Mouse (Mus musculus) brain, embryonic 14.5 days (tissue): ENCODE measurements at regions not wholly inside any gene's neighbourhood (a gene's known extent, or its start where the extent isn't known, plus 50 kb on each side); places are given as distances from the start of the nearest gene placed in this dataset.

Source experiments
- DNase-seq: peaks from one replicate; pipeline ENCODE4 v3.0.0-alpha.2; 2011; ENCODE audit warnings: low read depth
- CTCF ChIP-seq: fragments of 200-500 bp; IDR thresholded peaks from 2 replicates; pipeline ENCODE4 v1.5.1; 2012; ENCODE audit warnings: inconsistent platforms, mild to moderate bottlenecking, moderate library complexity, borderline replicate concordance; ENCODE audit not compliant: insufficient read depth, insufficient read length; ENCODE audit errors: extremely low read depth
- POLR2A ChIP-seq: fragments of 200-500 bp; IDR thresholded peaks from 2 replicates; pipeline ENCODE4 v1.6.1; 2012; ENCODE audit warnings: mild to moderate bottlenecking, inconsistent platforms, borderline replicate concordance; ENCODE audit not compliant: poor library complexity, insufficient read depth, insufficient read length, severe bottlenecking; ENCODE audit errors: extremely low read depth

- TF ChIP-seq POLR2A (no peak), CTCF (no peak)
- DNase-seq, result peak; percentile 89
Measured at GRCm38 (mm10) chr8:116372574-116372973, 132.2 kb upstream of the Dynlrb2 start.

GRCm38 (mm10) chr8:116372056-116372455 lies 132.7 kb upstream of the Dynlrb2 start:
- TF ChIP-seq CTCF (no peak), POLR2A (no peak)
- DNase-seq, result no peak

GRCm38 (mm10) chr8:116367491-116367890 lies 137.3 kb upstream of the Dynlrb2 start:
- DNase-seq, result peak; percentile 83

GRCm38 (mm10) chr8:116366706-116367105 lies 138.1 kb upstream of the Dynlrb2 start:
- no peak for TF ChIP-seq CTCF
- no peak for TF ChIP-seq POLR2A
- DNase-seq, result no peak

More at GRCm38 (mm10) chr8:116367491-116367890, 137.3 kb upstream of the Dynlrb2 start:
- TF ChIP-seq CTCF (no peak), POLR2A (no peak)

- no peak for DNase-seq
- TF ChIP-seq POLR2A (no peak), CTCF (no peak)
Measured at GRCm38 (mm10) chr8:116364751-116365150, 140.0 kb upstream of the Dynlrb2 start.

GRCm38 (mm10) chr8:116364172-116364571 lies 140.6 kb upstream of the Dynlrb2 start:
- peak; percentile 61 for DNase-seq
- TF ChIP-seq CTCF (peak; percentile 64), POLR2A (no peak)

GRCm38 (mm10) chr8:116362351-116362750 lies 142.4 kb upstream of the Dynlrb2 start:
- TF ChIP-seq POLR2A (no peak), CTCF (no peak)

GRCm38 (mm10) chr8:116359761-116360160 lies 145.0 kb upstream of the Dynlrb2 start:
- no peak for DNase-seq
- no peak for TF ChIP-seq POLR2A
- TF ChIP-seq CTCF, result no peak

More at GRCm38 (mm10) chr8:116362351-116362750, 142.4 kb upstream of the Dynlrb2 start:
- no peak for DNase-seq

- DNase-seq, result no peak
- TF ChIP-seq POLR2A, result no peak
- no peak for TF ChIP-seq CTCF
Measured at GRCm38 (mm10) chr8:116354756-116355155, 150.0 kb upstream of the Dynlrb2 start.

- no peak for DNase-seq
- TF ChIP-seq CTCF (no peak), POLR2A (no peak)
Measured at GRCm38 (mm10) chr8:116353911-116354310, 150.9 kb upstream of the Dynlrb2 start.

GRCm38 (mm10) chr8:116352635-116353034 lies 152.1 kb upstream of the Dynlrb2 start:
- TF ChIP-seq CTCF, result no peak
- no peak for TF ChIP-seq POLR2A
- no peak for DNase-seq

GRCm38 (mm10) chr8:116348971-116349370 lies 155.8 kb upstream of the Dynlrb2 start:
- TF ChIP-seq CTCF (no peak), POLR2A (no peak)
- no peak for DNase-seq
